Mouse (Mus musculus): ENCODE measurements around the gene Tulp1. TPM values are rescaled to one million over a fixed set of nuclear protein-coding genes. Genes with fewer than 3 reads are reported as not detected.
"Not testable (repeated sequence)": the region's sequence is repeated elsewhere in the genome, so short reads cannot be mapped to it uniquely, and the experiment has no call there.

Tulp1 gene
- total RNA-seq, 4 experiments from 2014 or later: not detected

DNA sequence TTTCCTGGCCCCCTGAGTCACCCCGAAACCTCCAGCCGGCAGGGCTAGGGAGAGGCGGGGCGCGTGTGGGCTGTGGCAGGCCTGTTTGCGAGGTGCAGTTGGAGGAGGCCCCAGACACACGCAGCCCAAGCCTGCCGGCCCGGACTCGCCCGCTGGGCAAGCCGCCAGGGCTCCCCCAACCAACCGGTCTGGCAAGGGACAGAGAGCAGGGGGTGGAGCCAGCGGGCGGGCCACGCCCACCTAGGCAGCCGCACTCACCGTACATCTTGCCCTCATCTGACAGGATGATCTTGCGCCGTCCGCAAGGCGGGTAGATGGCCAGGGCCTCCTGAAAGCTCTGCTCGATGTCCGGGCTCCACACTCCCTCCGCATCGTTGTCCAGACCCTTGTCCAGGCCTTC is 23.9 kb downstream of the Tulp1 start:
- DNase-seq (ENCODE audit: low spot score in 2 of 2): peak; percentile 50 to 80

DNA sequence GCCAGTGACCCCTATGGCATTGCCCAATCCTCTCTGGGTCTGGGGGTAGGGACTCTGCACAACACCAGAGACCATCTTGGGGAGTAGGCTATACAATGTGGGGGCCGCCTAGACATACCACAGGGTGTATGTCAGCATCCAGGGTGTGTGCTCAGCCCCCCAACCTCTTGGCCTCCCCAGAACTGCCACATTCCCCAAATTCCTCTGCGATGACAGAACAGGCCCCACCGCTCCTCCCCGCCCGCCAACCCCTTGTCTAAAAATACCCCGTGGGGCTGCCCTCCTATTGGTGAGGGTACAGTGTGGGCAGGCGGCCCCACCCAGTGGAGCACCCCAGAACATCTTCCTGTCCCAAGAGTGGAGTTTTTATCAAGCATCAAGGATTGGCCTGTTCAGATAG is 24.4 kb downstream of the Tulp1 start:
- no peak for DNase-seq (ENCODE audit: low spot score in 2 of 2)

DNA sequence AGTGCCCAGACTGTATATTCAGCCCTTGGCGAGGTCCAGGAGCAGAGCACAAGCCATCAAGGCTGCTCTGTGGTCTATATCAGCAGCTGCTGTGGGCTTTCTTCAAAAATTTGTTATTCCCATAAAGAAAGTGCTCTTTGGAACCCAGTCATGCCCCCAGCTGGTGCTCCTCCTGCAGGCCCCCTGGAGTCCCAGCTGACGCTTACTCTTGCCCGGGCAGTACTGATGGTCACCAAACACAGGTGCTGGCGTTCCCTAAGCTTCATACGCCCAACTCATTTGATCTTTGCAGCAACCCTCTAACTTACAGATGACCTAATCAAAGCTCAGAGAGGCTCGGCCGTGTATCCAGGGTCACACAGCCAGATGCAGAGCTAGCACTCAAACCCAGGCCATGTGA is 27.5 kb downstream of the Tulp1 start:
- DNase-seq (ENCODE audit: low spot score in 2 of 2): no peak

DNA sequence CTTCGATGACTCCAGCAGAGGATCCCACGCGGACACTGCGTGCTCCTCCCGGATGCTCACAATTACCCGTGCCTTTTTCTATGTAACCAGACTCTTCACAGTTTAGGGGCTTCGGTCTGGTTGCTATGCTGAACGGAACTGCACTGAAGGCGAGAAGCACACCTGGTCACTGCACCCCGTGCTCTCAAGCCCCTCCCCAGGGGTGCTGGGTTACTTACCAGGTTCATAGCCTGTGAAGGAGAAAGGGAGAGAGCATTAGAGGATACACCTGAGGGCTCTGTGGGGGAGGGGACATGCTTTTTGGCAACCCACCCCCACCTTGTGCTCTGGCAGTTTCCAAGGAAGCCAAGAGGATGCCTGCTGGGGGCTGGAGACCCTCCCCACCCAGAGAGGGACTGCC is 29.8 kb downstream of the Tulp1 start:
- no peak for DNase-seq (ENCODE audit: low spot score in 2 of 2)

DNA sequence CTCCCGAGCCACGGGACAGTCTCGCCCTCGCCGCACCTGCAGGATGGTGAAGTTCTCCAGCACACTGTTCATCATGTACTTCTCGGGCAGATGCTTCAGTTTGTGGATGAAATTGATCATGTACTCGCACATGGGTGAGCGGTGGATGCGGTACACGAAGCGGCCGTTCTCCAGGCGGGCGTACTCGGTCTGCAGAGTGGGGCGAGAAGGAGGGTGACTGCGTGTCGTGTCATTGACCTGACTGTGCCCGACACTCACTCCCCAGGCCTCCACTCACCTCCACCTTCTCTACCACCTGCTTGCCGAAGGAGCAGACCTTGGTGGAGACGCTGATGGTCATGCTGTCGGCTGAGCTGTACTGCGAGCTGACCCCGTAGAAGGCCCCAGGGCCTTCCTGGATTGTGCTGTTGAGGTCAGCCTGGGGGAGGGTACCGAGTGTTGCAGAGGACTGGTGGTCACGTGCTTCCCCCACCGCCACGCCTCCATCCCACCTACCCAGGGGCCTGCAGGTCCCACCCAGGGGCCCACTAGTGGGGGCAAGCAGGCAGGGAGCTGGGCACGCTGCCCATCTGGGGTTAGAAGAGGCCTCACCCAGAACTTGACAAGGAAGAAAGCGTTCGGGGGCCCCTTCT is 32.0 kb downstream of the Tulp1 start:
- no peak for DNase-seq (ENCODE audit: low spot score in 2 of 2)

DNA sequence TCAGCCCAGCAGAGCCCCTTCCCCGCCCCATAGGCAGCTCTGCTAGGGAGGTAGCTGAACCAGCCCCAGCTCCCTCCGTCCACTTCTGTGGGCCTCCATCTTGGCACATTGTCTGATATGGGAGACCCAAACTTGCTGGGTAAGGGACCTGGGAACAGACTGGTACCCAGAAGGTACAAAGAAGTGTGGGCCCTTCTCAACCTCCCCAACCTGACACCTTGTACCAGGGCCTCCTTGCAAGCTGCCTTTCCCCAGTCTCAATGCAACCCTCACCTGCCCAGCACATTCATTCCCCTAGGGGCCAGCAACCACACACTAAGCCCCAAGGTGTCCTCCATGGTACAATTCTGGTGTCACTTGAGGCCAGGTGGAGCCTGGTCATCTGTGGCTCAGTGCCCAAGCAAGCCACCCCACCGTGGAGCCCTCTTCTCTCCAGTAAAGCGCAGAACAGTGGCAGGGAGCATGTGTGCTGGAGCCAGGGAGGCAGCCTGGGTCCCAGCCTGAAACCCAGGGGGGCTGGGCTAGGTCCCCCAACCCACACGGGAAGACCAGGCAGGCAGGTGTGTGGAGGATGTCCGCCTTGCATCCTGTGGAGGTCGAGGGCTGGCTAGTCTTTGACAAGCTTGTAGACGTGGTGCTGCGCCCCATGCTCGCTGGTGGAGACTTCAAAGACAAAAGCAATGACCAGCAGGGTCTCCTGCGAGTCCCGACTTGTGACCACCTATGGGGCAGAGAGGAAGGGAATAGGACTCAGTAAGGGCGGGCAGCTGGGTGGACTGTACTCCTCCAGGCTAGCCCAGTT is 32.7 kb downstream of the Tulp1 start:
- no peak for DNase-seq (ENCODE audit: low spot score in 2 of 2)

DNA sequence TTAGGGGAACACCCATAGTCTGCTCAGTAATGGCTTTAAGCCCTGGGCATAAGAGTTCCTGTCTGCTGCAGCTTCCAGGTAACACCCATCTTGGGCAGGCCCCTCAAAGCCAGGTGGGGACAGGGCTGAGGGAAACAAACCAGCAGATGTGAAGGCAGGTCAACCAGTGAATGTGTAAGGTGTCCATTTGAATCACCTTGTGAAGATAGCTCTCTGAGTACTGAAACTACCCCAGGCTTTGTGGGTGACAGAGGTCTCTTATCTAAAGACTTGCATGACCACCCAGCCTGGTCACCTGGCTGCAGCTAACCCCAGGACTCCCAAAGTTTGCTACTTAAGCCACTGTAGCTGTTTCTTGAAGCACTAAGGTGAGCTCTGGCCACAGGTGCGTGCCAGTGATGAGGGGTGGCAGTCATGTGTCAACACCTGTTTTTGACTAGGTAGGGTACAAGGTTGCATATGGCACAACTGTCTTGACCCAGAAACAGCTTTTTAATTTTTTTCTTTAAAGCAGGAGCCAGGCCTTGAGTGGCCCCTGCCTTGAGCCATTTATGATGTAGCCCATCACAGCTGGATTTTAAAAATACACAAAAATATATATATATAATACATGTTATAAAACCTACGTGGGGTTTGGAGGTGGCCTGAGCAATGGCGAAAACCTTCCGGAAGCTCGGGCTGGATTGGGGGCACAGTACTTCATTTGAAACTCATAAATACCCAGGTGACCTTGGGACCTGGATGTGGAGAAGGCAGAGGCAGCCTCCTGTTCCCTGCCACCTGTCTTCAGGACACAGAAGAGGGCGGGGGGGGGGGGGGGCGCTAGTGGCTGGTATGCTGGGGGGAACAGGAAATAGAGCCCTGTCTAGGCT is 33.5 kb downstream of the Tulp1 start:
- no peak for DNase-seq (ENCODE audit: low spot score in 2 of 2)

DNA sequence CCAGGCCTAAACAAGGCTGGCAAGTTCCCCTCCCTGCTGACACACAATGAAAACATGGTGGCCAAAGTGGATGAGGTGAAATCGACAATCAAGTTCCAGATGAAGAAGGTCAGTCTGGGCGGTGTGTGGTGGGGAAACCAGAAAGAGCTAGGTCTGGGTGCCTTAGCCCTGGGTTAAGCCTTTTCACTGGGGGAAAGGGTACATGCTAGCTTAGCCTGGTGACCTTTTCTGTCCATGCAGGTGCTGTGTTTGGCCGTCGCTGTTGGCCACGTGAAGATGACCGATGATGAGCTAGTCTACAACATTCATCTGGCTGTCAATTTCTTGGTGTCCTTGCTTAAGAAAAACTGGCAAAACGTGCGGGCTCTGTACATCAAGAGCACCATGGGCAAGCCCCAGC is 34.4 kb downstream of the Tulp1 start:
- DNase-seq (ENCODE audit: low spot score in 2 of 2): not testable (repeated sequence)

DNA sequence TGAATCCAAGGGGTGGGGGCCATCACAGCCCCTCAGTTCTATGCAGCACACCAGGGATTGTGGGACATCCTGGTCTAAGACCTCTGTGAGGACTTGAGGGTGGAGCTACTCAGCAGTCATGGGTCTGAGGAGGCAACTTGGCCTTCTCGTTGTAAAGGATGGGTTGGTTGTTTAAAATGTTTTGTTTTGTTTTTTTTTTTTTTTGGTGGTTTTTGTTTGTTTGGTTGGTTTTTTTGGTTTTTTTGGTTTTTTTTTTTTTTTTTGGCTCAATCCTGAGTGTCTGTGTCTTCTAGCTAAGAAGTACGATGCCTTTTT is 34.8 kb downstream of the Tulp1 start:
- DNase-seq (ENCODE audit: low spot score in 2 of 2): no peak

DNA sequence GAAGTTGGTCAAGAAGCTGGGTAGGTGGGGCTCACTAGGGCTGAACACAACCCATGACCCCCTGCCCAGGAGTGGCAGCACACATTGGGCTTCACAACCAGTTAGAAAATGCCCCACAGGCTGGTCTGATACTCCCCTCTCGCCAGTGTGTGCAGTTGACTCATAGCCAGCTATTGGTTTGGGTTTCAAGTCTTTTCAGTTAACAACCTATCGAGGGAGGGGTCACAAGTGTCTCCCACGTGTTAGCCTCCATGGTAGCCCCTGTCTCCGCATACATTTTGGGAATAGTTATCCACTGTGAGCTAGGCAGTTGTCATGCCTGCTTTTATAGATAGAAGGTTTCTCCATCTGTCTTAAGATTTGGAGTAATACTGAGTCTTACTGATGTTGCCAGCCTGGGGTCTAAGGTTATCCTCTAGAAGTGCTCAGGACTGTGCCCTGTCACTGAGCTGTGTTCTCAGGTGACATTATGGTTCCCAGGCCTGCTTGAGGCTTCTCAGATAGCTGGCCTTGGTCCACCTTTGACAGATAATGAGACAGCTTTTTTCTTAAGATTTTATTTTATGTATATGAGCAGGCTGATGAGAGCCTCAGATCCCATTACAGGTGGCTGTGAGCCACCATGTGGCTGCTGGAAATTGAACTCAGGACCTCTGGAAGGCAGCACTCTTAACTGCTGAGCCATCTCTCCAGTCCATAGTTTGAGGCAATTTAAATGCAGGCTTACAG is 35.4 kb downstream of the Tulp1 start:
- DNase-seq (ENCODE audit: low spot score in 2 of 2): no peak

DNA sequence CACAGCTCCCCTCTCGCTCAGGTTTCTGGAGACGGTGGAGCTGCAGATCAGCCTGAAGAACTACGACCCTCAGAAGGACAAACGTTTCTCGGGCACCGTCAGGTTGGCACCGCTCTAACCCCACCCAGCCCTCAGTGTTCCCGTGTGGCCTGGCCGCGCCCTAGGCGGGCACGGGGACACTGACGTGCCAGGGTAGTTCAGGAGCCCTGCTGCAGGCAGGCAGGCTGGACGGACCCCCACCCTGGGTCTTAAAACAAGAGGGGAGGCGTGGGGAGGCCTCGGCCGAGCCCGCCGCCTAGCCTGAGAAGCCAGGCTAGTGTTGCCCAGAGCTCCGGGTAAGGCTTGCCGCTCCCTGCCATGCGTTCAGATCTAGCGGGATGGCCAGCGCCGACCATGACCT is 36.1 kb downstream of the Tulp1 start:
- no peak for DNase-seq (ENCODE audit: low spot score in 2 of 2)

DNA sequence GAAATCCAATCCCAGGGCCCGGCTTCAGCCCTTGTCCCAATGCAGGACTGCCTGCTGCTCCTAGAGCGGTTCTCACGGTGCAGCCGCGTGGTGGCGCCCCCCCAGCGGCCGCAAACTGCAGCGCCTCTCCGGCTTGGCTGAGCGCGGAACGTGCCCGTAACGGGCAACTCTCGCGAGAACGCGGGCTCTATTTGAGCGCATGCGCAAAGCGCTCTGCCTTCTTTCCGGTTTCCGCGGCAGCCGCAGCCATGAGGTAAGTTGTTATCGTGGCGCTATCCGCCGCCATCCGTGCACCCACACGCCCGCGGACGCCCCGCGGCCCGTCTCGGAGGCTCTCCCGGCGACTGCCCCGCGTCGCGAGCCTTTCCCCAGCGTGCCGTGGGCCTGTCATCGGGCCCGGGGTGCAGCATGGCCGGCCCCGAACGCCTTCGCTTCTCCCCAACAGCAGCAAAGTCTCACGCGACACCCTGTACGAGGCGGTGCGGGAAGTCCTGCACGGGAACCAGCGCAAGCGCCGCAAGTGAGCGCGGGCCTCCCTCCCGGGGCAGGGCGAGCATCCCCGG is 36.6 kb downstream of the Tulp1 start, which contains the start of gene Rpl10a:
Gene Rpl10a, plus strand, starts transcription at position 106 of the 563 bp plus-strand sequence.
- DNase-seq (ENCODE audit: low spot score in 2 of 2): peak; percentile 91 to 94

DNA sequence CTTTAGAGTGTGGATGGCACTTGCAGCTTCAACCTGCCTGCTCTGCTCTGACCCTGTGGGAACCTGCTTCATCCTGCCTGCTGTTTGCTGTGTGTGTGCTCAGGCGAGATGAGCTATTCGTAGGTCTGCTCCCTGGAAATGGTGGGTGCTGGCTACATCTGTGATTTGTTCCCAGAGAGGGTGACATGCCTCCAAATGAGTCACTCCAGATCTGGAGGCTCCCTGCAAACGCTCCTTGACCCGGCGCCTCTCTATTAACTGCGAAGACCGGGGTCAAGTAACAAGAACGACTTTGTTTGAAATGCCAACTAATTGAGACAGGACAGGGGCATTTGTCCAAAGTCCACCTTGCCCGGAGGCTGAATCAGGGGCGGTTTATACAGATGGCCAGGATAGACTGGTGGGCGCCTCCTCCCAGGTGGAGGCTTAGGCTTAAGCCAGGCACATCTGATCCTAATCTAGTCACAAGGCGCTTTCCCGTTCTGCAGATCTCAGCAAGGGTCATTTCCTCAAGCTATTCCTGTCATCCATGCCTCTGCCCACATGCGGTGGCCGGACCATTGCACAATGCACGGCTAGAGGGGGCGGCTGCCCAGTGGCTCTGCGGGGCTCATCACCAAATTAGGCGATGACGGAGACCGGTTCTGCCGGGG is 37.2 kb downstream of the Tulp1 start:
- DNase-seq (ENCODE audit: low spot score in 2 of 2): no peak

DNA sequence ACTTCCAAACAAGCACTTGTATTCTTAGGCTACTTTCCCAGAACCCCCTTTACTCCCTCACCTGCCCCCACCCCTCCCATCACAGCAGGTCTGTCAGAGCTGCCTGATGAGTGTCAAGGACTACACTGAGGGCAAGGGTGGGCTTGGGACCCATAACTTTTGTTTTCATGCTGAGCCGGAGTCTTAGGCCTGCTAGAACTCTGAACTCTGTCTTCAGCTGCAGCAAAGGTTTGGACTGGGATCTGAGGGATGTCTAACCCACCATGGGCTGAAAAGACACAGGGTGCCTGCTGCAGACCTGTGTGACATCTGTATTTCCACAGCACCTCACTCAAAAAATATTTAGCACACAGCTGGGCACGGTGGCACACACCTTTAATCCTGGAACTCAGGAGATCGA is 38.1 kb downstream of the Tulp1 start:
- DNase-seq (ENCODE audit: low spot score in 2 of 2): no peak

DNA sequence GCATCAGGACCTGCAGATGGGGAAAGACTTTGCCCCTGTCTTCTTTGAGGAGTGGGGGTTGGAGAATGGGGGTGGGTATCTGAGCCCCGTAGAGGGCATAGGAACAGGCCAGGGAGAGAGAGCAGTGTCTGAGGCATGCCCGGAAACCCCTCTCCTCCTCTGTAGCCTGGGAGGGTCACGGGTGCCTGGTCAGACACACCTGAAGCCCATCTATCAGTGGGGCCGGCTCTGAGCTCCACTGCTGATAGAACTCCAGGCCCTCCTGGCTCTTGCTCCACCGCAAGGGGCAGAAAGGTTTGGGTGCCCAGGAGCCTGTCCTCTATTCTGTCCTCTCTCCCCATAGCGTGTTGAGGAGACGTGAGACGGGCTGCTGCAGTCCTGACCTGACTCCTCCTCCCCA is 39.3 kb downstream of the Tulp1 start:
- DNase-seq (ENCODE audit: low spot score in 2 of 2): no peak

DNA sequence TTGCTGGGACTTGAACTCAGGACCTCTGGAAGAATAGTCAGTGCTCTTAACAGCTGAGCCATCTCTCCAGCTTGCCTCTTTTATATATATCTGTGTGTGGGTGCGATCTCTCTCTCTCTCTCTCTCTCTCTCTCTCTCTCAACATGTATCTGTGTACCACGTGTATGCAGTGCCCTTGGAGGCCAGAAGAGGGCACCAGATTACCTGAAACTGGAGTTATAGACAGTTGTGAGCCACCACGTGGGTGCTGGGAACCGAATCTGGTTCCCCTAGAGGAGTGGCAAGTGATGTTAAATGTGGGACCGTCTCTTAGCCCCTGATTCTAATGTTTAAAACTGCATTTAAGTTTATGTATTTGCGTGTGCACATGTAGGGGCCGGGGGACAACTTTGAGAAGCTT is 40.6 kb downstream of the Tulp1 start:
- DNase-seq (ENCODE audit: low spot score in 2 of 2): not testable (repeated sequence)

DNA sequence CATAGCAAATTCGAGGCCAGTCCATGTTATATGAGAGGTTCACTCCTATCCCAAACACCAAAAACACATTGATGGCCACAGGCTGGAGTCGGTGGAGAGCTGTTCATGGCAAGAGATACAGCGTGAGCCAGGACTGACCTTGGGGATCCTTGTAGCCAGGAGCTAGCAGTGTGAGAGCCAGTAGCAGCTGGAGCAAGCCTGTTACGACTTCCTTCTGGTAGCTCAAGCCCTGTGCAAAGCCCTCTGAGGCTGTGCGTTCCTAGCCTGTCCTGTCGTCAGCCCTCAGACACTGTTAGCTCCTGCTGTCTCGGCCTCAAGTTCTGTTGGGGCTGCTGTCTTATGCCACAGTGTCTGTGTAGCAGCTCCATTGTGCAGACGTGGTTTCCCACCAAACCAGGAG is 41.2 kb downstream of the Tulp1 start:
- DNase-seq (ENCODE audit: low spot score in 2 of 2): no peak

DNA sequence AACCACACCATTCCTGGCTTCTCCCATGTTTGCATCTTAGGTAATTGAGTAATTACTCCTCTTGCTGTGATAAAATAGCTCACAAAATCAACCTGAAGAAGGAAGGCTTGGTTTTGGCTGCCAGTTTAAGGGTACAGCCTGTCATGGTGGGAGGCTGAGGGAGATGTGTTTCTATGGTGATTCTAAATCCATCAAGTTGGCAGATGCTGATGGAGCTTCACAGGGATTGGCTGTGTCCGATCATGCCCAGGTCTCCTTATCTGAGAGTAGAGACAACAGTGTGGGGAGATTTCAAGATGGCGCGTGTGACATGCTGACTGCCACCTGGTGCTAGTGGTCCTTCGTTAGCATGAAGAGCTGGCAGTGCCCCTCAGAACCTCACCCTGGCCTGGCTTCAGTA is 43.3 kb downstream of the Tulp1 start:
- DNase-seq (ENCODE audit: low spot score in 2 of 2): no peak

DNA sequence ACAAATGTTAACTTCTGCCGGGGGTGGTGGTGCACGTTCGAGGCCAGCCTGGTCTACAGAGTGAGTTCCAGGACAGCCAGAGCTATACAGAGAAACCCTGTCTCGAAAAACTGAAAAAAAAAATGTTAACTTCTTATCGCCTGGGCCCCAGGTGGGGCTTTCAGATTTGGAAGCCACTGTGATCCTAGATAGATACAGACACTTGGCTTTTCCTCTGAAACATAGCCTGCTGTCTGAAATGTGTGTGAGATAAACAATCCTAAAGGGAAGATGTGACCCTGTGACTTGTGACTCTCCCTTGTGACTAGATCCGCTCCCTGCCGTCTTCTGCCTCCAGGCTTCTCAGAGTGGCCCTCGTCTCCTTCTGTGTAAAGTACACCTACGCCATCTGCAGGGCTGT is 47.3 kb downstream of the Tulp1 start:
- DNase-seq (ENCODE audit: low spot score in 2 of 2): no peak

DNA sequence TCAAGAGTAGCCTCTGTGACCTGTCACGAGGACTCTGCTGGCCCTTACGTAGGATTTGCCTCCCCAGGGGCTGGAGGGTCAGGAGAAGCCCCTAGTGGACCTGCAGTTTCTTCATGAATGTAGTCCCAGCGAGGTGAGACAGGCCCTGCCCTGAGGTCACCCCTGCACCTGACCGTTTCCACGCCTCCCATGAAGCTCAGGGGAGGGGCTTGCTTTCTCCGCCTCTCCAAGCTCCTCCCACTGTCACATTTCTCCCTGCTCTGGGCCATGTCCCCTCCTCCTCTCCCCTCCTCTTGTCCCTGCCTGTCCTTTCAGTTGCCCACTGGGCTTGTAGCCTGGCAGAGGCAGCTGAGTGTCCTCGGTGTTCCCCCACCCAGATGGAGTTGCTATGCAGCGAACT is 47.9 kb downstream of the Tulp1 start:
- DNase-seq (ENCODE audit: low spot score in 2 of 2): no peak

DNA sequence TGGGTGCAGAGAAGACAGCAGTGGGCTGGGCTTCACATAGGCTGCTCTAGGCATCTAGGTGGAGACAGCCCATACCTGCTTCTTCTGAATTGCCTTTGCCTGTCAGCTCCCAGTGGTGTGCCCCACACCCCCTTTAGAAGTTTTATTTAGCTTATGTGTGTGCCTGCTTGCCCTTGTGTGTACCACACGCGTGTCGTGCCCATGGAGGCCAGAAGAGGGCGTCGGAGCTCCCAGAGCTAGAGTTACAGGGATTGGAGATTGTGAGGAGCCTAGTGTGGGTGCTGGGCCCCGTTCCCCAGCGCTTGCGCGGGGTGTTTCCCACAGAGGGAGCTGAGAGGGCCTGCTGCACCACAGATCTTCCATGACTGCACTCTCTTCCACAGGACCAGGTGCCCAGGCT is 48.5 kb downstream of the Tulp1 start:
- DNase-seq (ENCODE audit: low spot score in 2 of 2): no peak

All from gastrocnemius, adult 8-10 months (tissue).